Mouse (Mus musculus) heart, adult 18-20 months (tissue): ENCODE measurements at regions not wholly inside any gene's neighbourhood (a gene's known extent, or its start where the extent isn't known, plus 50 kb on each side); places are given as distances from the start of the nearest gene placed in this dataset.
"Not testable (repeated sequence)": the region's sequence is repeated elsewhere in the genome, so short reads cannot be mapped to it uniquely, and the experiment has no call there.

ENCODE experiments used
- DNase-seq, 2 experiments: peaks; one replicate each; pipeline ENCODE4 v3.0.0; 2021 to 2022; ENCODE audit warnings: mixed read lengths in 1 of 2

DNA sequence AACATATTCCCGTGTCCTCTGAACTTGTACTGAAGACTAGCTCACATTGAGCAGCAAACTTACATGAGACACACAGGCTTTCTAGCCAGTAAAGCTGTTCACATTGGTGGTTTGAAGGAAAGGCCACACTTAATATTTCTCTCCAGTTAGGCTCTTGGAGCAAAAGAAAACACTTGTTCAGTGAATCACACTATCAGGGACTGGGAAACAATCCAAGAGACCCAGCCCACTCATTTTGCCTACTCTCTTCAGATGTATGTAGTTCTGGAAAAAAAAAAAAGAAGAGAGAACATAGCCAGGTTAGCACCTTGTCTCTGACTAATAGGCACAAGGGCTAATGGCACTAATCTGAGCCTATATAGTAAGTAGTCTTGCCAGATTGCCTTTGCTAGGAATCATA lies 165.9 kb downstream of the Lyplal1 start:
- no peak for DNase-seq

DNA sequence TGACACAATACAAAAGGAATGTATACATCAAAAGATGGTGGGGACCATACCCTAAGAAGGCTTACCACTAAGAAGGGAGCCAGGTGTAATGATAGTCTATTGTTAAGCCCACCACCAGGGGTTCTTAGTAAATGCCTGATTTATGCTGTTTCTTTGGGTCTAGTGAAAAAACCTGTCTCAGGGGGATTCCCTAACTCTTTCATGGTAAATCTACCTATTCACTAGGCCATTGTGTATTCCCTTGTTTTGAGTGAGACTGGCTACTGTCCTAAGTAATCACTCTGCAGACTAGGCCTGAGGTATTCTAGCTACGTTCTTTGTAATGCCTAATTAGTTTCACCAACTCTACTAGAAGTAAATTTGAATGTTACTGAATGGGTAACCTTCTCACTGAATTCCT lies 161.3 kb downstream of the Lyplal1 start:
- not testable (repeated sequence) for DNase-seq

DNA sequence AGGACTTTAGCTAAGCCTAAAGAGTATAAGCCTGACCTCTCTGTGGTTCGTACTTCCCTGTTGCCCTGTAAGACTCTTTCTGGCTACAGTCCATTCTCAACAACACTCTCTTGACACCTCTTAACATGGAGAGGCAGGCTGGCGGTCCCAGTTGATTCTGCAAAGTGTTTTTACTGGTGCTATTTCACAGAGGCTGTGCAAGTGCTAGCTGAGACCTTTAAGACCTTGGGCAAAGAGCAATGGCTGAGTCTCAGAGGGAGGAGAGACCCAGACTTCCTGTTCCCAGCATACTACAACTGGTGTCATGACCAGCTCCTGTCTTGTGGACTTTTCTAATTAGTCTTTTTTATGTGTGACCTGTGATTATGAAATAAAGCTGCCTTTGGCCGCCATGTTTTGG lies 159.6 kb downstream of the Lyplal1 start:
- DNase-seq: no peak

DNA sequence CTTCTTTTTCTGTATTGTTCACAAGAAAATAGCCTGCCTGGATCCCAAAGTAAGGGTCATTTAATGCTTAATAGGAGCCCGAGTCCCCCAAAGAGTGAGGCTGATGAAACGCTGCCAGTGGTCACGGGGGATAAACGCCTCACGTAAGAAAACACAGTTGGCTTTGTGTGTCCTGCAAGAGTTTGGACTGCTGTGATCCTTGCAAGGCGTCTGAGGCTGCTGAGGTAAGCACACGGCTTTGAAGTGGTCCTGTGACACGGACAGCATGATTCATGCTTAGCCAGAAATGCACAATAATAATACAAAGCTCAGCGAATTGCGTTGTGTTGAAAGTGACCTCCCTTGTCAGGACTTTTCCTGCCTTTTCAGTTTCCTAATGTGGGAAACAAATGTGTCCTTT lies 158.8 kb downstream of the Lyplal1 start:
- DNase-seq: no peak

GRCm38 (mm10) chr1:185962606-185963005 lies 154.5 kb downstream of the Lyplal1 start:
- DNase-seq: no peak

- no peak for DNase-seq
Measured at GRCm38 (mm10) chr1:185963773-185964172, 153.3 kb downstream of the Lyplal1 start.

DNA sequence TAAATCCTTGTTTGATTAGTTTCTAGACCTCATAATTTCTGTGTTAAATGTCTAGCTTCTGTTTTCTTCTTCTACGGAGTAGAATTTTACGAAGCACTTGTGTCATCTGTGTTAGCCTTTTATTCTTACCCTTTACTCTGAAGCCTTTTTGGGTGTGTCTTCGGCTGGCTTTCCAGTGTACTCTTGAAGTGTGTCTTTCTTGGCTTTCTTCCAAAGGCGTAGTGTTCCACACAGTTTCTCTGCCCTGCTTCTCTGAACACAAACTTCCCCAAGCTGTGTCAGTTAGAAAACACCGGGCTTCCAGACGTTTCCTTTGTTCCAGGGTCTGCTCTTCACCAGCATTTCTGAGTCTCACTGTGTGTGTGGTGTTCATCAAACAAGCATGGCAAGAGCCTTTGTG lies 152.7 kb downstream of the Lyplal1 start:
- peak; percentile 2 to 10 for DNase-seq

DNA sequence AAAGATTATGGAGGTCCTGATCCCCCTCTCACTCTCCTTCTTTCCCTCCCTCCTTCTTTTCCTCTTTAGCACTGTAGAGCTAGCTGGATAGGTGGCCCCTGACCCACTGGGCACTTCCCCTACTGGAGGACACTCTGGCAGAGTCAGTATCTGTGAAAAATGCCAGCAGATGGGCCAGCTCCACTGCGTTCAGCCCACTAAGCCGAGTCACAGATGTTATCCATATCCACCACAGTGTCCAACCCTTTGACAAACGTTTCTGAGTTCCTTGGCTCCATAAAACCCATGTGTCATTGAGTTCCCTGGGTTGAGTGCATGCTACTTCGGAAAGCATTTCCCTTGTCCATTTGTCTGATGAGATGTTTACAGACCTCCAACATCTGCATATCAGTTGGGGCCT lies 149.9 kb downstream of the Lyplal1 start:
- DNase-seq: no peak

- no peak for DNase-seq
Measured at GRCm38 (mm10) chr1:185967816-185968215, 149.3 kb downstream of the Lyplal1 start.

DNA sequence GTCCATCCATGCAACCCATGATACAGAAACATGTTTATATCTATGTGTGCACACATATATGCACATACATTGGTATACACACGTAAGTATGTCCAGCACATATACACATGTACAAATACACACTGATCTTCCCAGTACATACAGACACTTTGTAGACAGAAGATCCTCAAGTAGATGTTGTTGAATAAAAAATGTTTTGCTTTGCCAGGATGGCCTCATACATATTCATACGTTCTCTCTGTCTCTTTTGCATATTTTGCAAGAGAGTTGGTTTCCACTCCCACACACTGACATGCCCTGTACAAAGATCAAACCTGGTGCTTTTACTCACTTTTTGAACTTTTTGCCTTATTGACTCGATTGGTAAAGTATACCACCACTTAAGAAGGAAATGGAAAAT lies 148.5 kb downstream of the Lyplal1 start:
- no peak for DNase-seq

DNA sequence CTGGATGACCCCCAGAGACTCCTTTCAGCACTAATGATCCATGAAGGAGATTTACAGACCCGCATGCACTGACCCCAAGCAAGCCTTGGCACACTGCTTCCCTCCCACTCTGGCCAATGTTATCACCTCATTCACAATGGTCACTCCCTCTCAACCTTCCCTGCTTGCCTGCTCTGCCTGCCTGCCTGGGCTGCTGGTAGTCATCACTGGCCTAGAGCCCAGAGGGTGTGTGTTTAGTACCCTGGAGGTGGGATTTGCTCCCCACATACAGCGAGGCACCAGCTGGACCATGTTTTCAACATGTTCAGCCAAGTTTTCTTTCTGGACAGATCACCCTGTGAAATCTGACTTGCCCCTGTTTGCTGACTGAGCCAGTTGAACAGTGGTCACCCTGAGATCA lies 147.9 kb downstream of the Lyplal1 start:
- peak; percentile 34 to 40 for DNase-seq

DNA sequence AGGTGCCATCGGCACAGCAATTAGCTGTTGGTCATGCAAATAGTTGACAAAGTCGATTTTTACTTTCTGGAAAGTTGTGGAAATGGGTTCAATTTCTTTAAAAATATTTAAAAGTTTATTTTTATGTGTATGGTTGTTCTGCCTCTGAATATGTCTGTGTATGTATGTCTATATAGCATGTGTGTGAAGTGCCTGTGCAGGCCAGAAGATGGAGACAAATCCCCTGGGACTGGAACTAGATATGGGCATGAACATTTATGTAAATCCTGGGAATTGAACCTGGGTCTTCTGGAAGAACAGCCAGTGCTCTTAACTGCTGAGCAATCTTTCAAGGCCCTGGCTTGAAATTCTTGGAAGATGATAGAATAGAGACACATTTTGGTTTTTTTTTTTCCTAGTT lies 140.0 kb downstream of the Lyplal1 start:
- no peak for DNase-seq

GRCm38 (mm10) chr1:185989432-185989831 lies 127.7 kb downstream of the Lyplal1 start:
- DNase-seq: no peak

- not testable (repeated sequence) for DNase-seq
Measured at GRCm38 (mm10) chr1:186000066-186000465, 117.0 kb downstream of the Lyplal1 start.

DNA sequence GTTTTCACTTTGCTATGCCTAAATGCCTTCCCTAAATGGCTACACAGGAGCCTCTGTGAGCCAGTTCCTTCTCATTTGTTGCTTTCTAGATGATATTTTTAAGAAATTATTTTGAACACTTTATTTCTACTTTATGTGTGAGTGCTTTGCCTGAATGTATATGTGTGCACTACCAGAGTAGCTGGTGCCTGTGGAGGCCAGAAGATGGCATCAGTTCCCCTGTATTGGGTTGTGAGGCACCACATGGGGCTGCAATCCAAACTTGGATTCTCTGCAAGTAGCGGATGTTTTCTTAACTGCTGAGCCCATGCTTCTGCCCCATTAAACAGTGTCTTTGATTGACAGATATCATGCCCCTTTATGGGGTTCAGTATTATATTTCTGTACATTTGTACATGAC lies 103.7 kb downstream of the Lyplal1 start:
- no peak for DNase-seq

GRCm38 (mm10) chr1:186014166-186014565 lies 102.9 kb downstream of the Lyplal1 start:
- DNase-seq: peak in 1 of 2 experiments; percentile 11

- no peak for DNase-seq
Measured at GRCm38 (mm10) chr1:186015831-186016561, 101.1 kb downstream of the Lyplal1 start.

- DNase-seq: no peak
Measured at GRCm38 (mm10) chr1:186017547-186017946, 99.6 kb downstream of the Lyplal1 start.

- no peak for DNase-seq
Measured at GRCm38 (mm10) chr1:186019511-186019910, 97.6 kb downstream of the Lyplal1 start.

GRCm38 (mm10) chr1:186031951-186032350 lies 85.2 kb downstream of the Lyplal1 start:
- DNase-seq: no peak

- DNase-seq: no peak
Measured at GRCm38 (mm10) chr1:186034443-186034842, 82.7 kb downstream of the Lyplal1 start.
